Mouse (Mus musculus) liver, embryonic 16.5 days (tissue): ENCODE data around the gene Zfp366. TPM values are rescaled to one million over a fixed set of nuclear protein-coding genes. Genes with fewer than 3 reads are reported as not detected.

Source experiments
- ATAC-seq: fragments of 200-750 bp; cut with Nextera tagmentation; 2 replicates; pipeline ENCODE4 v1.8.0; 2017; ENCODE audit warnings: low read depth, mild to moderate bottlenecking, moderate number of reproducible peaks, moderate library complexity
- H3K27ac ChIP-seq: fragments of 300-500 bp; sonication (generic); 2 replicates; pipeline ENCODE4 v1.5.1; 2014; ENCODE audit warnings: mild to moderate bottlenecking, low read length
- H3K27me3 ChIP-seq: fragments of 300-500 bp; sonication (generic); 2 replicates; pipeline ENCODE4 v1.6.1; 2014; ENCODE audit warnings: low read depth, low read length, mixed read lengths; ENCODE audit not compliant: control insufficient read depth, insufficient read depth
- H3K36me3 ChIP-seq: fragments of 300-500 bp; sonication (generic); 2 replicates; pipeline ENCODE4 v1.6.1; 2014; ENCODE audit warnings: mild to moderate bottlenecking; ENCODE audit not compliant: control insufficient read depth, insufficient read depth
- H3K4me1 ChIP-seq: fragments of 300-500 bp; sonication (generic); 2 replicates; pipeline ENCODE4 v1.6.1; 2014; ENCODE audit warnings: low read depth, low read length, mixed read lengths; ENCODE audit not compliant: control insufficient read depth
- H3K4me2 ChIP-seq: fragments of 300-500 bp; sonication (generic); 2 replicates; pipeline ENCODE4 v1.6.1; 2014; ENCODE audit warnings: low read depth, low read length, mixed read lengths
- H3K4me3 ChIP-seq: fragments of 300-500 bp; sonication (generic); 2 replicates; pipeline ENCODE4 v1.5.1; 2014; ENCODE audit warnings: low read depth, mild to moderate bottlenecking, low read length
- H3K9ac ChIP-seq: fragments of 300-500 bp; sonication (generic); 2 replicates; pipeline ENCODE4 v1.6.1; 2014; ENCODE audit warnings: low read depth, low read length
- H3K9me3 ChIP-seq: fragments of 300-500 bp; sonication (generic); replicated peaks from 2 replicates; pipeline ENCODE4 v1.6.1; 2016; ENCODE audit warnings: low read length; ENCODE audit not compliant: control insufficient read depth
- WGBS: fragments of 180-500 bp; shearing (Covaris S2); extraction: QIAGEN DNeasy Blood & Tissue Kit; methylation state at CpG from one replicate; pipeline ENCODE4 v1.1.7; 2014; ENCODE audit not compliant: insufficient replicate concordance; 5-methylcytosine and 5-hydroxymethylcytosine counted together
- polyA plus RNA-seq: library from polyadenylated mRNA; unstranded; fragments of >200 nt; fragmentation: Nextera tagmentation; extraction: Ambion mirVana; gene quantifications from 2 replicates; pipeline ENCODE4 v1.2.1, GENCODE M21; 2015

Zfp366 gene
- polyA plus RNA-seq, 1 experiment from 2014 or later, result 0.21 TPM

- no peak for ATAC-seq
- Histone ChIP-seq H3K9ac (no peak overlapping the region), H3K36me3 (no peaks in the 10 kb centered on the region), H3K9me3 (no peaks in the 10 kb centered on the region), H3K27me3 (no peaks in the 10 kb centered on the region), H3K4me1 (no peaks in the 10 kb centered on the region), H3K4me3 (no peak overlapping the region), H3K4me2 (0 out of 2 replicates have a peak overlapping the region, but pooled peaks have one; percentile 7), H3K27ac (no peak overlapping the region)
- 50% methylated on average over 4 of the region's 4 CpGs for WGBS
These were observed 102.6 kb downstream of the Zfp366 start for GRCm38 (mm10) chr13:99287207-99287606.

- no peaks in the 10 kb centered on the region for H3K36me3 ChIP-seq
- no peak overlapping the region for H3K4me3 ChIP-seq
- H3K27me3 ChIP-seq, result no peaks in the 10 kb centered on the region
- 0 out of 2 replicates have a peak overlapping the region, but pooled peaks have one; percentile 7 for H3K4me2 ChIP-seq
- no peak for ATAC-seq
- no peak overlapping the region for H3K27ac ChIP-seq
- H3K9me3 ChIP-seq, result no peaks in the 10 kb centered on the region
- no peaks in the 10 kb centered on the region for H3K4me1 ChIP-seq
- no peak overlapping the region for H3K9ac ChIP-seq
- 52% methylated on average over 9 of the region's 9 CpGs for WGBS
These were observed 103.2 kb downstream of the Zfp366 start for GRCm38 (mm10) chr13:99287786-99288185.

GRCm38 (mm10) chr13:99290766-99291165 lies 106.1 kb downstream of the Zfp366 start:
- Histone ChIP-seq H3K9me3 (no peaks in the 10 kb centered on the region), H3K27me3 (no peaks in the 10 kb centered on the region), H3K27ac (no peak overlapping the region), H3K4me1 (no peaks in the 10 kb centered on the region), H3K36me3 (no peaks in the 10 kb centered on the region), H3K9ac (no peak overlapping the region), H3K4me2 (no peak overlapping the region), H3K4me3 (no peak overlapping the region)
- no peak for ATAC-seq
- WGBS, result 70% methylated on average over 8 of the region's 8 CpGs

- H3K9me3 ChIP-seq, result no peaks in the 10 kb centered on the region
- H3K36me3 ChIP-seq, result no peaks in the 10 kb centered on the region
- no peak overlapping the region for H3K27ac ChIP-seq
- no peaks in the 10 kb centered on the region for H3K4me1 ChIP-seq
- H3K27me3 ChIP-seq, result no peaks in the 10 kb centered on the region
- WGBS, result 75% methylated on average over 13 of the region's 13 CpGs
- ATAC-seq, result no peak
- H3K4me3 ChIP-seq, result no peak overlapping the region
- no peak overlapping the region for H3K4me2 ChIP-seq
- H3K9ac ChIP-seq, result no peak overlapping the region
These were observed 109.6 kb downstream of the Zfp366 start for GRCm38 (mm10) chr13:99294176-99294575.

DNA sequence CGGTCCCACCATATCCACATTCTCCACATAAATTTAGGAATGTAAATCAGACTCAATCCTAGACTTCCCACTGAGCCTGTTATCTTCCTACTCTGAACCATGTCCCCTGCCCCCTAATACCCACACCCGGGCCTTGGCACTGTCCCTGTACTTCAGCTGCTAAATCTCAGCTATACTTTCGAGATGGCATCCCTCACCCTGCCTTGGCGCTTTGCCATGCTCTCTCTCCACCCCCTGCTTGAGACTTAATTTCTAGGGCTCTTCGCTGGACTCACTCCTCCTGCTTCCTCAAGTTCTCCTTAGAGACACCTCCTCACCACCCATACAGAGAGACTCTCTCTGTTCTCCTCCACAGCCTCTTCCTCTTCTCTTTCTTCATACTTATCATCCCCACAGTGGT lies 115.3 kb downstream of the Zfp366 start:
- Histone ChIP-seq H3K27me3 (no peaks in the 10 kb centered on the region), H3K4me3 (no peak overlapping the region), H3K9me3 (no peaks in the 10 kb centered on the region), H3K36me3 (no peaks in the 10 kb centered on the region), H3K27ac (no peak overlapping the region), H3K4me1 (no peaks in the 10 kb centered on the region), H3K9ac (no peak overlapping the region), H3K4me2 (no peak overlapping the region)
- WGBS, result 61% methylated on average over 5 of the region's 5 CpGs
- ATAC-seq, result no peak

Other genes starting within 250 kb of the Zfp366 start
- not detected in 2 replicates for gene 1700024P04Rik, start 200.3 kb upstream of the Zfp366 start, polyA plus RNA-seq
- 23.0 and 23.8 TPM in 2 replicates for gene Ptcd2, start 159.9 kb downstream of the Zfp366 start, polyA plus RNA-seq
- gene Mrps27, start 160.0 kb downstream of the Zfp366 start, polyA plus RNA-seq, result 23.7 and 24.9 TPM in 2 replicates